Mouse (Mus musculus): ENCODE measurements at regions not wholly inside any gene's neighbourhood (a gene's known extent, or its start where the extent isn't known, plus 50 kb on each side); places are given as distances from the start of the nearest gene placed in this dataset.

DNA sequence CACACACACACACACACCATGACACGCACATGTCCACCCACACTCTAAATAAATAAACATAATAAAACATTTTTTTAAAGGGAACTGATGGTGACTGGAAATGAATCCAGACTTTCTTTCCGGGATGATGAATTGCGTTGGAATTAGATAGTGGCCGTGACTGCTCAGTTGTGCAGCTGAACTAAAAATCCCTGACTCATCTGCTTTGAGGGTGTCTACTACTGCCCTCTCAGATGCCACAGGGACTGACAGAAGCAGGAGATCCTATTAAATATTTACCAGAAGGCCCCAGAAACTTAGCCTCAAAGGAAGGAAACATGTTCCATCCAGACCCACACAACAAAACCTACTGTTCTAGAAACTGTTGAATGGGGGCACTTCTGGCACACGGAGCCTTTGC, 65.7 kb downstream of the Polr2m start:
- DNase-seq (ENCODE audit: low spot score), result no peak

DNA sequence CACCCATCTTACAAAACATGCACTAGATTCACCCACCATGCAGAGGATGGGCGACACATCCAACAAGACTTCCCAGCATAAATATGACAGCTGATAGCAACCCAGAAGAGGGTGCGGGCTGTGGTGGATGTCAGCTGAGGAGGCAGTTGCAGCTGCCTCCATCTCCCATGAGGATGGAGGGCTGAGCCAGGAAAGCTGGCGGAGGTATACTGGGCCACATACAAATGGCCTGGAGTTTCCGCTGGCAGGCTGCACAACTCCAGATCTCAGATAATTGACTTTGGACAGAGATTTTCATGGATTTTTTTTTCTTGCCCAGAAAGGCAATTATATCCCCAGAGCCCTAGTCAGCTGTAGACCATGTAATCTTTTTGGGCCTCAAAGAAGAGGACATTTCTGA, 67.2 kb downstream of the Polr2m start:
- no peak for DNase-seq (ENCODE audit: low spot score)

DNA sequence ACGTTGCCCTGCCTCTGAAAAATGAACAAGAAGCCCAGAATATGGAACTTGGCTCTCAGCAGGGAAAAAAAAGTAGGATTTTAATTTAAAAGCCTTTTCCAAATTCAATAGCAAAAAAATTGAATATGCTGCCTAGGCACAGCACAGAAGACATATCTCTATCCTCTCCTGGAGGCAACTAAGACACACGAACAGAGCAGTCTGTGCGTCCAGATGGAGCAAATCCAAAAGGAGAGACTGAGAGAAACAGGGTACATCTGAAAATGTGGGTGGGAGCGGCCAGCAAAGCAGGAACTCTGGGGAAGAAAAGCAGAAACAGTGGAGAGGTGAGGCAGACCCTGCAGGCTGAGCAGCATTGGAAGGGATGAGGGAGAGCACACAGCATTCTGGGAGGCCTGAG, 68.5 kb downstream of the Polr2m start:
- DNase-seq (ENCODE audit: low spot score), result no peak

DNA sequence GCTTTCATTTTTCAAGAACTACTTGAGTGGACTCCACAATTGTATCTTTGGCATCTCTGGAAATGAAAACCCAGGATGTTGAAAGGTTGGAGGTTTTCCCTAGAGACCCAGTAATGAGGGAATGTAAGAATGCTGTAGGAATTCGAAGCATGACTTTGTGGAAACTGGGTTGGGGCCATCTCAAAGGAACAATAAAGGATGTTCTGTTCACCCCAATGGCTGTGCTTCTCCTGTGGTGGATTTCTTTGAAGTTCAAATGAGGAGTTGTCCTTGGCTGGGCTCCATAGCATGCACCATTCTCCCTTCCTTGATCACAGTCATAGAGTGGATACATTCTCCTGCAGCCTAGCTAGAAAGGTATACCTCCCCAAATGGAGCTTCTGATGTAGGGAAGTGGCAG, 74.6 kb downstream of the Polr2m start:
- DNase-seq (ENCODE audit: low spot score), result no peak

DNA sequence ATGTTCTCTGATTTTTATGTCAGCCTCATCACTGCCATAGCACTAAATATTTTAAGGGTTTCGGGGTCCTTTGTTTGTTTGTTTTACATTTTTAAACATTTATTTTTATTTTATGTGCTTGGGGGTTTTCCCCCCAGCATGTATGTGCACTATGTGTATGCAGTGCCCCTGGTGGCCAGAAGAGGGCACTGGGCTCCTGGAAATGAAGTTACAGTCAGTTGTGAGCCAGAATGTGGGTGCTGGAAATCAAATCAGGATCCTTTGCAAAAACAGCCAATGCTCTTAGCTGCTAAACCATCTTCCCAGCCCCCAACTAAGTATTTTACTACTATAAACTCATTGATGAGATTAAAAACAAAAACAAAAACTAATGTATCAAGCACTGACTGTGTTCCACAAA, 75.8 kb downstream of the Polr2m start:
- DNase-seq (ENCODE audit: low spot score), result no peak

DNA sequence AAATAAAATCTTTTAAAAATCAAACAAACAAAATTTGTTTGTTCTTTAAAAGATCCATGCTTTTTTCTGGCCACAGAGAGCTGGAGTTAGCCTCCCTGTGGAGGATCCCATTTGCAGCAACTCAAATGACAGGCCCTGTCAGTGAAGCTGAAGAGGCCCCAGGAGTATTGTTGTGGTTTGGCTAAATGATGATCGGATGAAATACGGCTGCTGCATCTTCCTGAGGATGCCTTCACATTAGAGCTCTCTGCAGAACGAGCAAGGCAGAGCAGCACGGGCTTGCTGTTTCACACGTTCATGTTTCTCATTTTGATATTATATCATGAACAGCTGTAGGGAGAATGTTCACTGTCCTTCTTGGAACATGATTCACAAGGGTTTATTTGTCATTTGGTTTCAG, 76.8 kb downstream of the Polr2m start:
- DNase-seq (ENCODE audit: low spot score), result no peak

DNA sequence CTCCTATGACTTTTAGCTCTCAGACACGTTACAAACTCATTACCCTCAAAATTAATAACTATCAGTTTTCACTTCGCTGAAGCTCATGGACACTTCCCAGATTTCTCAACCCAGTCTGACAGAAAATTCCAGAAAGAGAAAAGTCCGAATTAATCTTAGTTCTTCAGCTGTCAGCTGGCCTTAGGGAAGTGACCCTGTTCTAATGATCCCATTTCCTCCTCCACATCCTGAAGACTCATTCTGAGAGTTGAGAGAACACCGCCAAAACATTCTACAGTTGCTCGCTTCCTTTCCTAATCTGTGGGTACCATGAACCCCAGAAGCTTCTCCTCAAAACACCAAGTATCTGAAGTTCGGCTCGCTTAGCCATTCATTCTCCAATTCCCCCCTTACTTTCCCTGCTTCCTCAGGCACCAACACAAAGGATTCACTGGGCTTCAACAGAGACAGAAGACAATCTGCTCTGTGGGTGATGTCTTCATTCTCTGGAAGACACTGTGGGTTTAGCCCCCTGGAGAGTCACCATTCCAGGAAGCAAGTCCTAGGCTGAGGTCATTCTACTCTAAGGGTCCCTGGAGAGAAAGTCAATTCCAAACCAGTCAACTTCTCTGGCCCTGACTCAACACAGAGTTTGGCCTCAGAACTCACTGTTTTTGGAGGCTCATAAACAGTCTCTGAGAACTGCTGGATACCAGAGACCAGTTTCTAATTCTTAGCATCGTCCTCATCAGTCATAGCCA, 81.2 kb downstream of the Polr2m start:
- no peak for DNase-seq (ENCODE audit: low spot score)

DNA sequence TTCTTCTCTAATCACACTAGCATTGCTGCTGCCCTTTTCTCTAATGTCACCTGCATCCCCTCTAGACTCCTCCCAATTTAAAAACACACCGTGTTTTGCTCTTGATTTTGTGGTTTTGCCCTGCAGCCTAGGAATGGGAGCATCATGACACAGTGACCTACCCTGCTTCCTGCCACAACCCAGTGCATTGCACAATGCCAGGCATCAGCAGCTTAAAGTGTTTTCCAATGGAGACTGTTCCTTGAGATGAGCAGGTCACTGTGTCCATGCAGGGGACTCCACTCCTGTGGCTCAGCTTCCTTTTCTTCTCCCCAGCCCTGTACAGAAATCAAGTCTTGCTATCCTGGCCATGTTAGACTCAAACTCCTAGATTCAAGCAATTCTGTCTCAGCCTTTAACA, 84.1 kb downstream of the Polr2m start:
- no peak for DNase-seq (ENCODE audit: low spot score)

DNA sequence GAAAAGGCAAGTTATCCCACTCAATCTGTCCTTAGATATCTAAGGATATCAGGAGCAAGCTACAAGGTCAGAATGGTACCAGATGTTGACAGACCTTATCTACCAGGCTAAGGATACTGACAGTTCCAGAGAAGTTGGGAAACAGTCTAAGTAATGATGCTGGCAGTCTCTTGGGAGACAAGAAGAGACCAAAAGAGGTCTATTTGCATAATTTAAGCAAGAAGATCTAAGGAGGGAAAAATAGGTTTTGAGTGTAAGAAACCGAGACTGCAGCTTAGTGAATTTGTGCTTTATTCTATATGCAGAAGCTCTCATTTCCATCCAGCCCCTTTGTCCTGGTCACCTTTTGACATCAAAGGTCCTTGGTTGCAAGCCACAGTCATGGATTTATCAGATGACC, 86.4 kb downstream of the Polr2m start:
- DNase-seq (ENCODE audit: low spot score), result no peak

DNA sequence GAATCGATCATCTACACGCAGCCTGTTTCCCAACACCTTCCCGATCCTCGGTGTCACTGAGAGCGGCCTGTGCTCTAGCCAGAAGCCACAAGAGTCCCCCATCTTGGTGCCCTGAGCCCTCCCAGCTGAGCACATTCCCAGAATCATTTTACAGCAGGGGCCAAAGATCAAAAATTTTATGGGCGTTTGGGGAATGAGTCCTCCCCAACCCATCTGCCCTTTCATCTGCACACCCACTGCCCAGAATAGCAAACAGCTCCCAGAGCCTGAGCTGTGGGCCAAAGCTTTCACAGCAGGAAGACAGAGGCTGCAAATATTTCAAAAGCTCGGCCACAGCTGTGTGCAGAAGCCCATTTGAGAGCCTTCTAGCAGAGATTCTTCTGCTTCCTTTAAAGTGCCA, 89.0 kb downstream of the Polr2m start:
- DNase-seq (ENCODE audit: low spot score), result no peak

DNA sequence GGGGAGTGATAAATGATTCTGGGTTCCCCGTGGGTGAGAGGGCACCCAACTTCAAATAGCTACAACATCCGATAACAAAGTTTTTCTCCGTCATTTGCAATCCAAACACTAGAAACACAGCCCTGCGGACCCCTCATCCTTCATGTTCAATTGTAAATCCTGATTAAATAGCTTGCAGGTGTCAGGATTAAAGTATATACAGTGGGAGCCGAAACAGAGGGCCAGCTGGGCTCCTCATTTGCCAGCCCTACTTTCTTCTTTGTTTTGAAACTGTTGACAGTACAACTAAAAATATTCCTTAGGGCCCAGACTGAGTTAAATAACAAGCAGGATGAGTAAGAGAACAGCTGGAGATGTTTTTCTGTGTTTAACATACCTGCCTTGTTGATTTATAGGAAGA, 95.5 kb downstream of the Polr2m start:
- DNase-seq (ENCODE audit: low spot score), result no peak

DNA sequence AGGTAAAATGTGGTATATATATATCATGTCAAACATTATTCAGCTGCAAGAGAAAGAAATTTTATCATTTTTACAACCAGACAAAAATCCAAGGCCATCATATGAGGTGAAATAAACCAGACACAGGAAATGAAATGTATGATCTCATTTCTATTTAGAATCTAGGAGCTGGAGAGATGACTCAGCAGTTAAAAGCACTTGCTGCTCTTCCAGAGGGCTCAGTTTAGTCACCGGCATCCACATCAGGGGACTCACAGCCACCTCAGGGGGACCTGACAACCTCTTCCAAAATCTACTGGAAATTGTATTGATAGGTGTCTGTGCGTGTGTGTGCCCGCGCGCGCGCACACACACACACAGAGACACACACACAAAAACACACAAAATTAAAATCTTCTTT, 98.3 kb downstream of the Polr2m start:
- no peak for DNase-seq (ENCODE audit: low spot score)

DNA sequence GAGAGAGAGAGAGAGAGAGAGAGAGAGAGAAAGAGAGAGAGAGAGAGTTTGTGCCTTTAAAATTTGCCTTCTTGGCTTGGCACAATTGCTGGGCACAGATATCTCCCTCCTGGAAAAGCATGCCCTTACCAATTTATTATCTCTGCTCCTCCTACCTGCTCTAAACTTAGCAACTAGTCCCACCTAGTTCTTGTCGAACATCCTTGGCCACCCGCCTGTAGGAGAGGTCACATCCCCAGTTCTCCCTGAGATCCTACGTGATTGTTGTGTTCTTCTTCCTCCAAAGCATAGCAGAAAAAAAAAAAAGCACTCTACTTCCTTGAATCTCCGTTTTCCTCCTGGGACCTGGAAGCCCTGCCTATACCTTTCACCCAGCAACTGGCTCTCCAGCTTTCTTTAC, 101.8 kb downstream of the Polr2m start:
- DNase-seq (ENCODE audit: low spot score), result no peak

DNA sequence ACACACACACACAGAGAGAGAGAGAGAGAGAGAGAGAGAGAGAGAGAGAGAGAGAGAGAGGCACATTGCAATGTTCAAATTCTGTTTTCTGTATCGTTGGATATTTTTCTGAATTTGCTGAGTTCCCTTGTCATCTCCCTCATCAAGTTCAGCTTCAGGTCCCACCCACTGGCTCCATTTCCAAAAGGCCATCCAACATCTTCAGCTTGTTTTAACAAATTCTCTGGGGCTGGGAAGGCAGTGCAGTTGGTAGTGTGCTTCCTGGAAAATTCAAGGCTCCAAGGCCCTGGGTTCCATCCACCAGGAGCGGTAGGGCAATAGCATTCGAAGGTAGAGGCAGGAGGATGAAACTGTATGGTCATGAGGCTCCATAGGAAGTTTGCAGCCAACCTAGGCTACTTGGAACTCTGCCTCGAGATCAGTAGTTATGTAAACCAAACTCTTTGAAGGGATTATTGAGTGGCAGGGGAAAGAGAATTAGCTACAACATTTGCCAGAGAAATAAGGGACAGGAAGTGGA, 105.9 kb downstream of the Polr2m start:
- no peak for DNase-seq (ENCODE audit: low spot score)

DNA sequence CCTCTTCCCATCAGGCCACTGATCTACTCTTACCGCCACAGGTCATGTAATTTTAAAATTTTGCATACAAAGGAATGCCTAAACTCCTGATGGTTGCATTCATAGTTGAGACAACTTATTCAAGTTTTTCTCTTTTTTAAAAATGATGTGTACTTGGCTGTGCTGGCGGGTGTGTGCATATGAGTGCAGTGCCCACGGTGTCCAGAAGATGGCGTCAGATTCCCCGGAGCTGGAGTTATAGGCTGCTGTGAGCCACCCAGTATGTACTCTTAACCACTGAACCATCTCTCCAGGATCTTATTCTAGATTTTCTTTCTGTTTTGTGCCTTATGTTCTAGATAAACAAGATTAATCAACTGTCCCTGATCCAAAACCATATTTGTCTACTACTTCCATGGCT, 116.0 kb downstream of the Polr2m start:
- DNase-seq (ENCODE audit: low spot score), result no peak

DNA sequence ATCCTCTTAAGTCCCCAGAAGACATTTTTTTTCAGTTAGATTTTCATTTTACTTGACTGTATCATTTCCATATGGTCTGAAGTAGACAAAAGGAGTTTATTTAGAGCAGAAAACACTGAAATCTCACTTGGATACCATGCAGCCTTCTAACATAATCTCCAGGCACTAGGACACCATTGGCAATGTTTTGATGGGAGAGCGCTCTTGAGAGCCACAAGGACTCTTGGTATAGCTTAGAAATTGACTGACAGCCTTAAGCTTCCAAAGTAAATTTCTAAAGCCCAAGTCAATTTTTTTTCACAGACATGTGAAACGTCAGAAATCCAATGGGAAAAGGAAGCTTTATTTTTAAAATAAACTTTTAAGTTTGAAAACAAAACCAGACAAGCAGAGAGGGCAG, 116.5 kb downstream of the Polr2m start:
- DNase-seq (ENCODE audit: low spot score), result no peak

DNA sequence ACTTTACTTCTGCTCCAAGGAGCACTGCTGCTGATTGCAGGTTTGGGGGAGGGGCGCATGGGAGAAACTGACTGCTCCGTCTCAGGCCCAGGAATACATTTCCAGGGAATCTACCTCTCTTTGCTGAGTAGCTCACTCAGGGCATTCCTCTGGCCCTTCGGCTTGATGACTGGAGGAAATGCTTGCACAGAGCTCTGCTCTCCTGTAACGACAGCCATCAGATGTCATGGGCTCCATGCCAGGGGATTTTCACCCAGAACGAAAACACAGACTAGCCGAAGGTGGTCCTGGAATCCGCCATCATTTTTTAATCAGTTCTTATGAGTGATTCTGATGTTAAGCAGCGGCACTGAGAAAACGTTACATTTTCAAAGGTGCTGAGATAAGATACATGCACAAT, 119.2 kb downstream of the Polr2m start:
- no peak for DNase-seq (ENCODE audit: low spot score)

DNA sequence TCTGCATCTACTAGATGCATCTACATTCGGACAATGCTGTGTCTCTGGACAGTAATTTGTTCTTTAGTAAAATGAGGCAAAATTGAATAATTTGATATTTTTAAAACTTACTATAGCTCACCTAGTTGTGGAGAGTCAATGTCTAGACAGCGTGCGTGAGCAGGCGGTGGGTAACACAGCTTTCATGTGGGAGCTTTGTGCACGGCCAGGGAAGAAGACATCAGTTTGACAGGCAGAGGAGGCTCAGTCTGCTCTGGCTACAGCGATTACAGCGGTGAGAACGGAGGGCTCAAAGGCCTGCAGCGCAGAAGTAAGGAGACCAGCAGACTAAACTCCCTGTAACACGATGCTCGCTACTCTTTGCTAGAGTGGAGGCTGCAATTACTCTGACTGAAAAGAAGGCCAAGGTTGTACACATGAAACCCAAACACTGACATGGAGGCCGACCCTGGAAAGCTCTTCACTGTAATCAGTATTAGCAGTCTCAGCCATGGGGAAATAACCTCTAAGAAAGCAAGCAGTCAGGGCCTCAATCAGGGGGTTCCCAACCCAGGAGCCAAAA, 120.5 kb downstream of the Polr2m start:
- DNase-seq (ENCODE audit: low spot score), result no peak

DNA sequence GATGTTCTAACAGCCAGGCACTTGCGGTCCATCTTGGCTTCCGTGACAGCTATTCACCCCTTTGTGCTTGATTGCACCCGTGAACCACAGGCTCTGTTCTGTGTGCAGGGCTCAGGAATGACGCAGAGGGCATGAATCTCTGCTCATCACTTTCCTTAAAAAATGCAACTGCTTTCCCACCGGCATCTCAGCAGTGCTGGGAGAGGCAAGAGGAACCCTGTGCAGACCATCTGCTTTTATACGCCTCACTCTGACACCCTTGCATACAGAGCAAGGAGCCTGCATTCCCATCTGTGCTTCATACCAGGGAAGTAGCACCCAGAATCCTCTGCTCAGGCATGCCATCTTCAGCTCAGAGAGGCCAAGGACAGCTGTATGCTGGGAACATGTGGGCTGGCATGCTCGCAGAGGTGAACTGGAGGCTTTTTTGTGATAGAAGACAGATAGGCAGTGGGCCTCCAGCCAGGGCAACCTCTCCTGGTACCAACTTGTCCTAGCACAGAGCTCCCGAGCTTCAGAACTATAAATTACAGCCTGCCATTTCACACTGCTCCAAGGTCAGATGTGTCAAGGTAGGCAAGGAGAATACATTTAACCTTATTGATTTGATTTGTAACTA, 121.6 kb downstream of the Polr2m start:
- no peak for DNase-seq (ENCODE audit: low spot score)

DNA sequence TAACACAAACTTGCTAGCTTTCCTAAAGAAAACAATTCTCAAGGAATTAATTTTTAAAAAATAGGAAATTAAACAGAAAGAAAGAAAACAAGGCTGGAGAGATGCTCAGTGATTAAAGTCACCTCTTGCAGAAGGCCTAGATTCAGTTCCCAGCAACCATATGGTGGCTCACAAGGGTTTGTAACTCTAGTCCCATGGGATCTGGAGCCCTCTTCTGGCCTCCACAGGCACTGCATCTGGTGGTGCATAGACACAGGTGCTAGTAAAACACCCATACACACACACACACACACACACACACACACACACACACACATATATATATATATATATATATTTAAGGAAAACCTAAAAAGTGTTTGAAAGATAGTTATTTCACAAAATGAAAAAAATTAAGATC, 123.3 kb downstream of the Polr2m start:
- no peak for DNase-seq (ENCODE audit: low spot score)

DNA sequence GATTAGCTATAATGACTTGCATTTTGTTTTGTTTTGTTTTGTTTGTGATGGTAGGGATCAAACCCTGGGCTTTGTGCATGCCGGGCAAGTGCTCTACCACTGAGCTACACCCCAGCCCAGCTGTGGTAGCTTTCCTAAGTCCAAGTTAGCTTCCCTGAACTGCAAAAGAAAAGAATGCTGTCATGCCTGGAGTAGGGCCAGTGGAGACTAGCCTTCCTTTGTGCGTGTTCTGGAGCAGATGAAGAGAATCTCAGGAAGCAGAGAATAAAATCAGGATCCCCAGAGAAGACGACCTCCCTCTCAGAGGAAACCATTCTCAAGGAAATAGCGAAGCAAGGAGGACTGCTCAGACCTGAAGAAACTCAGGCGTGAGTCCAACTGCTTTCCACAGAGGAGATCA, 123.8 kb downstream of the Polr2m start:
- DNase-seq (ENCODE audit: low spot score), result no peak

DNA sequence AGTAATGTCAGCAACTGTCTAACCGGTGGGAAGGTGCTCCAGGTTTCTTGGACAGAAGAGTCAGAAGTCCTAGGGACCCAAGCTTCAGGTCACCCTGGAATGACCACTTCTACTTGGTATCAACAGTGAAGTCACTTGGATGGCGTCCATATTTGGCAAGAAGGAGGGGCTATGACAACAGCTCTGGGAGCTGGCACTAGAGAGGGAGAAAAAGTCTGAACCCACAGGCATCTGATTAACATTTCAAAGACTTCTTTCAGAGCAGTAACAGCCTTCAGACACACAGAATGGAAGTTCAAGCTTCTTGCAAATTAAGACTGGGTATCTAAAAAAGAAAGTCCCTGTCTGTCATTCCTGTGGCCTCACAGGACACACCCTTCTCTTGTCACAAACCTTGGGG, 124.4 kb downstream of the Polr2m start:
- no peak for DNase-seq (ENCODE audit: low spot score)

DNA sequence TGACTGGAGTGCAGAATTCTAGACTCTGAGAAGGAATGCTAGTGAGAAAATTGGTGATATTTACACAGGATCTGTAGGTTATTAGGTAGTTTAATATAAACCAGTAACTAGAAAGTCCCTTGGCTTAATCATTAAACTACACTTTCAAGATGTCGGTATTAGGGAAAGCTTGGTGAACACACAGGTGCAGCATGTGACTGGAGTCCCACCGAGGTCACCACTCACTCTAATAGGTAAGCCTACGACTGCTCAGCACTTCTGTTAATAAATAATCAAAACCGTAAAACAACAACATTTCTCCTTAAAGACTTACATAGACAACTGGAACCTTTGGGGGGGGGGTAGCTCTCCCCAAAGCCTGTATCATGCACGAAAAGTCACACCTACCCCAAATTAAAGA, 125.1 kb downstream of the Polr2m start:
- no peak for DNase-seq (ENCODE audit: low spot score)

Measured in thymus, postnatal 0 days (tissue).